Mouse (Mus musculus) G1E (cell line): ENCODE data around the gene Hp1bp3. TPM values are rescaled to one million over a fixed set of nuclear protein-coding genes. Genes with fewer than 3 reads are reported as not detected.

Source experiments
- ATAC-seq: 2 replicates; pipeline ENCODE4 v1.8.0; 2016; ENCODE audit warnings: mild to moderate bottlenecking; ENCODE audit not compliant: insufficient number of reproducible peaks, poor library complexity, low FRiP score, severe bottlenecking; ENCODE audit errors: extremely low read depth
- DNase-seq: peaks from one replicate; pipeline ENCODE4 v3.0.0; 2012; ENCODE audit warnings: low spot score
- H3K27me3 ChIP-seq: 2 replicates; pipeline ENCODE4 v1.6.1; 2012; ENCODE audit warnings: mild to moderate bottlenecking, low read length, inconsistent platforms; ENCODE audit not compliant: insufficient read depth
- H3K36me3 ChIP-seq: replicated peaks from 2 replicates; pipeline ENCODE3; 2012; ENCODE audit warnings: mild to moderate bottlenecking, inconsistent platforms
- H3K4me1 ChIP-seq: 2 replicates; pipeline ENCODE4 v1.6.1; 2012; ENCODE audit warnings: low read depth, low read length, inconsistent platforms, mixed read lengths; ENCODE audit not compliant: insufficient read depth
- H3K4me3 ChIP-seq: 2 replicates; pipeline ENCODE4 v1.5.1; 2012; ENCODE audit warnings: low read depth, mild to moderate bottlenecking, inconsistent platforms, low read length, moderate library complexity, mixed read lengths
- H3K9me3 ChIP-seq: replicated peaks from 2 replicates; pipeline ENCODE4 v1.6.1; 2012; ENCODE audit warnings: inconsistent platforms
- CTCF ChIP-seq: IDR thresholded peaks from 2 replicates; pipeline ENCODE4 v1.5.1; 2012; ENCODE audit warnings: low read depth, low read length, inconsistent platforms, mixed read lengths
- GATA1 ChIP-seq: IDR thresholded peaks from 2 replicates; pipeline ENCODE4 v1.6.1; 2012; ENCODE audit warnings: borderline replicate concordance, low read length, inconsistent platforms, mixed read lengths
- GATA2 ChIP-seq: IDR thresholded peaks from 2 replicates; pipeline ENCODE4 v1.6.1; 2012; ENCODE audit warnings: low read depth, low read length, inconsistent platforms, borderline replicate concordance
- POLR2AphosphoS5 ChIP-seq: IDR thresholded peaks from 2 replicates; pipeline ENCODE4 v1.6.1; 2012; ENCODE audit warnings: low read depth, low read length, inconsistent platforms; ENCODE audit not compliant: insufficient replicate concordance
- TAL1 ChIP-seq: conservative IDR thresholded peaks from 2 replicates; pipeline ENCODE4 v1.6.1; 2012; ENCODE audit warnings: low read depth, low read length, inconsistent platforms, mixed read lengths
- polyA plus RNA-seq: library from polyadenylated mRNA; stranded (reverse); fragments of >175 nt; gene quantifications from 2 replicates; pipeline ENCODE4 v1.2.3, GENCODE M21; 2012
- total RNA-seq, 2 experiments: library from RNA; stranded (forward) in 1 of 2; stranded (reverse) in 1 of 2; fragments of 200-1000 nt in 1 of 2; fragments of >200 nt in 1 of 2; fragmentation: Nextera tagmentation in 1 of 2; gene quantifications; 2 replicates each; pipeline ENCODE4 v1.2.3; 2014 to 2017

Hp1bp3 gene
- total and polyA plus RNA-seq, 3 experiments = 41.6 to 216 (median 127) TPM

- Histone ChIP-seq H3K27me3 (no peaks in the 10 kb centered on the region), H3K36me3 (peaks cover 95% of the 10 kb centered on the region), H3K4me1 (peaks cover 6% of the 10 kb centered on the region), H3K9me3 (no peaks in the 10 kb centered on the region), H3K4me3 (no peak overlapping the region)
- no peak for DNase-seq
- TF ChIP-seq GATA2 (no peak), POLR2AphosphoS5 (no peak), GATA1 (no peak), TAL1 (no peak), CTCF (no peak)
- ATAC-seq = no peak
Observed at GRCm38 (mm10) chr4:138180719-138181118, 35.4 kb upstream of the Hp1bp3 start.

GRCm38 (mm10) chr4:138184056-138184455 lies 32.0 kb upstream of the Hp1bp3 start:
- DNase-seq (no peak), ATAC-seq (no peak)
- Histone ChIP-seq H3K4me1 (peaks cover 6% of the 10 kb centered on the region), H3K4me3 (no peak overlapping the region), H3K9me3 (no peaks in the 10 kb centered on the region), H3K27me3 (no peaks in the 10 kb centered on the region), H3K36me3 (peaks cover 90% of the 10 kb centered on the region)
- no peak for TF ChIP-seq TAL1
- no peak for TF ChIP-seq POLR2AphosphoS5
- no peak for TF ChIP-seq GATA2
- no peak for TF ChIP-seq GATA1
- TF ChIP-seq CTCF = no peak

GRCm38 (mm10) chr4:138184573-138184981 lies 31.5 kb upstream of the Hp1bp3 start:
- H3K4me1 ChIP-seq = peaks cover 6% of the 10 kb centered on the region
- no peaks in the 10 kb centered on the region for H3K27me3 ChIP-seq
- no peak overlapping the region for H3K4me3 ChIP-seq
- no peak for ATAC-seq
- no peaks in the 10 kb centered on the region for H3K9me3 ChIP-seq
- TF ChIP-seq CTCF (no peak), GATA2 (no peak), GATA1 (no peak), POLR2AphosphoS5 (no peak), TAL1 (no peak)
- DNase-seq = no peak
- H3K36me3 ChIP-seq = peaks cover 91% of the 10 kb centered on the region

GRCm38 (mm10) chr4:138185961-138186360 lies 30.1 kb upstream of the Hp1bp3 start:
- Histone ChIP-seq H3K4me1 (peaks cover 6% of the 10 kb centered on the region), H3K9me3 (no peaks in the 10 kb centered on the region), H3K4me3 (no peak overlapping the region), H3K36me3 (peaks cover 91% of the 10 kb centered on the region), H3K27me3 (no peaks in the 10 kb centered on the region)
- no peak for TF ChIP-seq POLR2AphosphoS5
- TF ChIP-seq CTCF = no peak
- TF ChIP-seq TAL1 = no peak
- TF ChIP-seq GATA2 = no peak
- TF ChIP-seq GATA1 = no peak
- ATAC-seq = no peak
- no peak for DNase-seq

- TF ChIP-seq CTCF (no peak), TAL1 (no peak), GATA1 (no peak), POLR2AphosphoS5 (no peak), GATA2 (no peak)
- ATAC-seq (no peak), DNase-seq (no peak)
- Histone ChIP-seq H3K9me3 (no peaks in the 10 kb centered on the region), H3K27me3 (no peaks in the 10 kb centered on the region), H3K4me3 (no peak overlapping the region), H3K36me3 (peaks cover 93% of the 10 kb centered on the region), H3K4me1 (peaks cover 6% of the 10 kb centered on the region)
Observed at GRCm38 (mm10) chr4:138187995-138188394, 28.1 kb upstream of the Hp1bp3 start.

- H3K36me3 ChIP-seq = peaks cover 95% of the 10 kb centered on the region
- no peaks in the 10 kb centered on the region for H3K27me3 ChIP-seq
Observed at GRCm38 (mm10) chr4:138192561-138192960, 23.5 kb upstream of the Hp1bp3 start.

More at GRCm38 (mm10) chr4:138192561-138192960, 23.5 kb upstream of the Hp1bp3 start:
- Histone ChIP-seq H3K9me3 (no peaks in the 10 kb centered on the region), H3K4me3 (no peak overlapping the region), H3K4me1 (no peaks in the 10 kb centered on the region)
- DNase-seq (no peak), ATAC-seq (no peak)
- TF ChIP-seq GATA2 (no peak), POLR2AphosphoS5 (no peak), TAL1 (no peak), GATA1 (no peak), CTCF (no peak)
